Mouse (Mus musculus) stomach, postnatal 0 days (tissue): ENCODE measurements around the gene 5730596B20Rik. TPM values are rescaled to one million over a fixed set of nuclear protein-coding genes. Genes with fewer than 3 reads are reported as not detected.

Experiments
- ATAC-seq: fragments of 200-750 bp; cut with Nextera tagmentation; 2 replicates; pipeline ENCODE4 v1.8.0; 2017; ENCODE audit not compliant: low FRiP score, low TSS enrichment
- DNase-seq: peaks from one replicate; pipeline ENCODE4 v3.0.0-alpha.2; 2016; ENCODE audit warnings: low spot score
- H3K27ac ChIP-seq: fragments of 300-500 bp; sonication (generic); replicated peaks from 2 replicates; pipeline ENCODE4 v1.5.1; 2014; ENCODE audit warnings: mild to moderate bottlenecking, control low read depth
- H3K27me3 ChIP-seq: fragments of 300-500 bp; sonication (generic); 2 replicates; pipeline ENCODE4 v1.6.1; 2014; ENCODE audit warnings: low read length; ENCODE audit not compliant: control insufficient read depth, insufficient read depth
- H3K36me3 ChIP-seq: fragments of 300-500 bp; sonication (generic); 2 replicates; pipeline ENCODE4 v1.6.1; 2014; ENCODE audit warnings: low read length, mixed read lengths; ENCODE audit not compliant: control insufficient read depth, insufficient read depth
- H3K4me1 ChIP-seq: fragments of 300-500 bp; sonication (generic); replicated peaks from 2 replicates; pipeline ENCODE4 v1.6.1; 2014; ENCODE audit warnings: antibody characterized with exemption; ENCODE audit not compliant: control insufficient read depth, insufficient read depth
- H3K4me2 ChIP-seq: fragments of 300-500 bp; sonication (generic); replicated peaks from 2 replicates; pipeline ENCODE4 v1.6.1; 2014; ENCODE audit warnings: low read depth, mild to moderate bottlenecking, control low read depth, moderate library complexity
- H3K4me3 ChIP-seq: fragments of 300-500 bp; sonication (generic); 2 replicates; pipeline ENCODE4 v1.5.1; 2014; ENCODE audit warnings: low read depth, low read length, control low read depth
- H3K9ac ChIP-seq: fragments of 300-500 bp; sonication (generic); 2 replicates; pipeline ENCODE4 v1.6.1; 2014; ENCODE audit warnings: mild to moderate bottlenecking, low read length, control low read depth, mixed read lengths
- H3K9me3 ChIP-seq: fragments of 300-500 bp; sonication (generic); 2 replicates; pipeline ENCODE4 v1.6.1; 2016; ENCODE audit warnings: low read length; ENCODE audit not compliant: control insufficient read depth
- CTCF ChIP-seq: IDR thresholded peaks from 2 replicates; pipeline ENCODE4 v1.5.1; 2016; ENCODE audit warnings: antibody characterized with exemption, low read depth, mild to moderate bottlenecking, moderate library complexity
- EP300 ChIP-seq: optimal IDR thresholded peaks from 2 replicates; pipeline ENCODE3; 2016; ENCODE audit warnings: antibody characterized with exemption
- WGBS: fragments of 180-500 bp; shearing (Covaris S2); extraction: QIAGEN DNeasy Blood & Tissue Kit; methylation state at CpG from one replicate; pipeline ENCODE4 v1.1.7; 2014; 5-methylcytosine and 5-hydroxymethylcytosine counted together
- polyA plus RNA-seq: library from polyadenylated mRNA; unstranded; fragments of >200 nt; fragmentation: Nextera tagmentation; extraction: Ambion mirVana; gene quantifications from 2 replicates; pipeline ENCODE4 v1.2.1, GENCODE M21; 2015

Gene 5730596B20Rik
- polyA plus RNA-seq, 1 experiment from 2014 or later = 0.90 TPM

- Histone ChIP-seq H3K4me1 (peaks cover 1% of the 10 kb centered on the region; the same call in 1 of the 2 replicates), H3K4me3 (peak within 1 kb of the TSS; percentile 65), H3K9ac (peak within 1 kb of the TSS; percentile 89), H3K36me3 (0 out of 2 replicates have a peak, but pooled peaks cover 2% of the 10 kb centered on the region), H3K27me3 (no peaks in the 10 kb centered on the region; the same call in 1 of the 2 replicates), H3K27ac (peak within 1 kb of the TSS; percentile 96), H3K9me3 (no peaks in the 10 kb centered on the region), H3K4me2 (peak within 1 kb of the TSS; percentile 77)
- no peak for DNase-seq
- ATAC-seq = peak; percentile 39; the same call in 1 of the 2 replicates
- TF ChIP-seq EP300 (no peak), CTCF (no peak)
- WGBS = 1% methylated on average over 25 of the region's 25 CpGs
These were observed 12.5 kb upstream of the 5730596B20Rik start, which contains the start of gene Hoxa2 for GRCm38 (mm10) chr6:52164626-52165440. Gene Hoxa2, minus strand, starts transcription at chr6:52164831.

GRCm38 (mm10) chr6:52165441-52166370 lies 11.6 kb upstream of the 5730596B20Rik start:
- Histone ChIP-seq H3K4me3 (peak overlapping the region; percentile 65), H3K4me1 (peaks cover 2% of the 10 kb centered on the region; the same call in 1 of the 2 replicates), H3K27me3 (no peaks in the 10 kb centered on the region; the same call in 1 of the 2 replicates), H3K9me3 (no peaks in the 10 kb centered on the region), H3K4me2 (peak overlapping the region; percentile 77), H3K36me3 (0 out of 2 replicates have a peak, but pooled peaks cover 2% of the 10 kb centered on the region), H3K27ac (peak overlapping the region; percentile 96), H3K9ac (peak overlapping the region; percentile 89)
- ATAC-seq (no peak), DNase-seq (no peak)
- no peak for TF ChIP-seq CTCF
- no peak for TF ChIP-seq EP300
- 4% methylated on average over 28 of the region's 28 CpGs for WGBS

- Histone ChIP-seq H3K4me1 (peaks cover 2% of the 10 kb centered on the region; the same call in 1 of the 2 replicates), H3K36me3 (0 out of 2 replicates have a peak, but pooled peaks cover 2% of the 10 kb centered on the region), H3K27me3 (no peaks in the 10 kb centered on the region; the same call in 1 of the 2 replicates), H3K4me2 (peak overlapping the region; percentile 77), H3K27ac (peak overlapping the region; percentile 96), H3K4me3 (peak overlapping the region; percentile 65), H3K9me3 (no peaks in the 10 kb centered on the region), H3K9ac (peak overlapping the region; percentile 89)
- no peak for TF ChIP-seq CTCF
- TF ChIP-seq EP300 = no peak
- ATAC-seq (no peak), DNase-seq (no peak)
- WGBS = 19% methylated on average over 4 of the region's 4 CpGs
These were observed 10.7 kb upstream of the 5730596B20Rik start for GRCm38 (mm10) chr6:52166431-52167077.

DNA sequence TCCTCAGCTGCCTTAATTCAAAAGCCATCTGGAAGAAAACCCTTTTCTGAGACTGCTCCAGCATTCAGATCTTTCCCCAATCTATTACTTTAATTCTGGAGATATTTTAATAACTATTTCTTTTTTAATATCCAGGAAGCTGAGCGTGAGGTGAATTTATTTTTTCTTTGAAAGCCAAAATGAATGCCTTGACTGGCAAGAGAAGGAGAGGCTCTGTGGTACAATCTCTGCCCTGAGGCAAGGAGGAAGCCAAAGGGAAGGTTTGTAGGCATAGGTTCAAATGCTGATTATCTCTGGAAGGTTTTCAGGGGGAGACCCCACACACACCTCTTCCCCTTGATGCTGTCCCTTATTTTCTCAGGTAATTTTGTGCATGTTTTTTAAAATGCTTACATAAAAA lies 10.1 kb upstream of the 5730596B20Rik start:
- Histone ChIP-seq H3K27ac (peak overlapping the region; percentile 96), H3K27me3 (no peaks in the 10 kb centered on the region; the same call in 1 of the 2 replicates), H3K4me1 (peaks cover 2% of the 10 kb centered on the region; the same call in 1 of the 2 replicates), H3K9me3 (no peaks in the 10 kb centered on the region), H3K4me3 (peak overlapping the region; percentile 65), H3K4me2 (peak overlapping the region; percentile 77), H3K9ac (peak overlapping the region; percentile 89), H3K36me3 (0 out of 2 replicates have a peak, but pooled peaks cover 2% of the 10 kb centered on the region)
- DNase-seq (no peak), ATAC-seq (no peak)
- 41% methylated on average over 1 of the region's 1 CpGs for WGBS
- TF ChIP-seq EP300 = no peak
- no peak for TF ChIP-seq CTCF

DNA sequence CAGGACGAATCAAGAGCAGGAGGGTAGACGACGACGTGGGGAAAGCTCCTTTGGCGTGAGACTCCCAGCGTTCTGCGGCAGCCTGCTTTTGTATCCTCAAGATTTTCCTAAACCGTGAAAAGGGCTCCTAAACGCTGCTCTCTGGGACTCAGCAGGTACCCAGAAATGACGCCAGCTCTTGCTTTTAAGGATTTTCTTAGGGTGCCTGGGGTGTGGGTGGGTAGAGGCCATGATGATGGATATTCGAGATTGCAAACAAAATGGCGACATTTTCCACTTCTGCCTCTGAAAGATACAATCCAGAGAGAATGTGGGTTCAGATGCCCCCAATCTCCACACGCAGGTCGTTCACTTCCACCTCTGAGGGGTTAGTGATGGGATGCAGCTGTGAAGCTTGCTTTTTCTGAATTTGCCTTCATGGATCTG lies 9.5 kb upstream of the 5730596B20Rik start:
- peak overlapping the region; percentile 89 for H3K9ac ChIP-seq
- TF ChIP-seq EP300 (no peak), CTCF (no peak)
- H3K4me3 ChIP-seq = peak overlapping the region; percentile 65
- no peaks in the 10 kb centered on the region; the same call in 1 of the 2 replicates for H3K27me3 ChIP-seq
- peaks cover 4% of the 10 kb centered on the region; the same call in 1 of the 2 replicates for H3K4me1 ChIP-seq
- H3K36me3 ChIP-seq = 0 out of 2 replicates have a peak, but pooled peaks cover 2% of the 10 kb centered on the region
- ATAC-seq (no peak), DNase-seq (no peak)
- peak overlapping the region; percentile 96 for H3K27ac ChIP-seq
- 28% methylated on average over 14 of the region's 14 CpGs for WGBS
- H3K9me3 ChIP-seq = no peaks in the 10 kb centered on the region
- peak overlapping the region; percentile 77 for H3K4me2 ChIP-seq
